Mouse (Mus musculus): ENCODE results near the gene Dhh.

- TF ChIP-seq CTCF (IDR thresholded peaks at IDR 0.05; ENCODE audit: borderline replicate concordance, insufficient read depth, low read depth, low read length), result no peak
- no peak for TF ChIP-seq POLR2A (IDR thresholded peaks at IDR 0.05; ENCODE audit: borderline replicate concordance, insufficient read depth, low read length)
These were observed 38.9 kb downstream of the Dhh start for GRCm38 (mm10) chr15:98859319-98860043.
